Mouse (Mus musculus) heart, embryonic 14.5 days (tissue): ENCODE measurements around the gene Cog4. TPM values are rescaled to one million over a fixed set of nuclear protein-coding genes. Genes with fewer than 3 reads are reported as not detected.

Experiments
- ATAC-seq: fragments of 200-750 bp; cut with Nextera tagmentation; 2 replicates; pipeline ENCODE4 v1.8.0; 2017; ENCODE audit warnings: low read depth, moderate TSS enrichment; ENCODE audit not compliant: insufficient number of reproducible peaks, insufficient read depth, low FRiP score
- H3K27ac ChIP-seq, 2 experiments: fragments of 200-500 bp in 1 of 2; fragments of 300-500 bp in 1 of 2; sonication (generic) in 1 of 2; replicated peaks in 1 of 2; 2 replicates each; pipeline ENCODE4 v1.5.1; 2012 to 2014; ENCODE audit warnings: low read depth in 2 of 2, low read length in 2 of 2, control low read depth in 1 of 2, mild to moderate bottlenecking in 1 of 2, mixed read lengths in 1 of 2; ENCODE audit not compliant: control insufficient read depth in 1 of 2, insufficient read depth in 1 of 2
- H3K27me3 ChIP-seq: fragments of 300-500 bp; sonication (generic); 2 replicates; pipeline ENCODE4 v1.6.1; 2014; ENCODE audit warnings: mild to moderate bottlenecking, low read length, control low read depth; ENCODE audit not compliant: control insufficient read depth, insufficient read depth
- H3K36me3 ChIP-seq: fragments of 300-500 bp; sonication (generic); 2 replicates; pipeline ENCODE4 v1.6.1; 2014; ENCODE audit warnings: mild to moderate bottlenecking, control low read depth, low read length, mixed read lengths; ENCODE audit not compliant: control insufficient read depth, insufficient read depth
- H3K4me1 ChIP-seq, 2 experiments: fragments of 200-500 bp in 1 of 2; fragments of 300-500 bp in 1 of 2; sonication (generic) in 1 of 2; 2 replicates each; pipeline ENCODE4 v1.6.1; 2012 to 2014; ENCODE audit warnings: low read length in 2 of 2, control low read depth in 1 of 2, mixed read lengths in 1 of 2; ENCODE audit not compliant: control insufficient read depth in 2 of 2, insufficient read depth in 2 of 2
- H3K4me2 ChIP-seq: fragments of 300-500 bp; sonication (generic); 2 replicates; pipeline ENCODE4 v1.6.1; 2014; ENCODE audit warnings: mild to moderate bottlenecking, low read length
- H3K4me3 ChIP-seq, 2 experiments: fragments of 200-500 bp in 1 of 2; fragments of 300-500 bp in 1 of 2; sonication (generic) in 1 of 2; 2 replicates each; pipeline ENCODE4 v1.5.1; 2012 to 2014; ENCODE audit warnings: low read length in 2 of 2, mild to moderate bottlenecking in 2 of 2, control low read depth in 1 of 2, low read depth in 1 of 2, moderate library complexity in 1 of 2; ENCODE audit not compliant: control insufficient read depth in 1 of 2, insufficient read depth in 1 of 2
- H3K9ac ChIP-seq: fragments of 300-500 bp; sonication (generic); 2 replicates; pipeline ENCODE4 v1.6.1; 2014; ENCODE audit warnings: mild to moderate bottlenecking, low read length
- H3K9me3 ChIP-seq: fragments of 300-500 bp; sonication (generic); 2 replicates; pipeline ENCODE4 v1.6.1; 2016; ENCODE audit warnings: low read length, control low read depth; ENCODE audit not compliant: control insufficient read depth
- WGBS: fragments of 180-500 bp; shearing (Covaris S2); extraction: QIAGEN DNeasy Blood & Tissue Kit; methylation state at CpG from one replicate; pipeline ENCODE4 v1.1.7; 2014; 5-methylcytosine and 5-hydroxymethylcytosine counted together
- polyA plus RNA-seq: library from polyadenylated mRNA; unstranded; fragments of >200 nt; fragmentation: Nextera tagmentation; extraction: Ambion mirVana; gene quantifications from 2 replicates; pipeline ENCODE4 v1.2.1, GENCODE M21; 2014

Cog4 gene
- polyA plus RNA-seq, 1 experiment from 2014 or later: 62.0 TPM

GRCm38 (mm10) chr8:110815308-110815707 is 31.1 kb upstream of the Cog4 start:
- H3K4me2 ChIP-seq: no peak overlapping the region
- H3K9ac ChIP-seq: no peak overlapping the region
- no peaks in the 10 kb centered on the region for H3K27me3 ChIP-seq
- 61% methylated on average over 3 of the region's 3 CpGs for WGBS
- H3K4me3 ChIP-seq: no peak overlapping the region
- peaks cover 3 to 7% of the 10 kb centered on the region in 2 experiments; a peak in 3 of 4 replicates for H3K4me1 ChIP-seq
- ATAC-seq: no peak
- no peak overlapping the region for H3K27ac ChIP-seq
- no peaks in the 10 kb centered on the region for H3K9me3 ChIP-seq
- peaks cover 100% of the 10 kb centered on the region for H3K36me3 ChIP-seq

GRCm38 (mm10) chr8:110816990-110817389 is 29.4 kb upstream of the Cog4 start:
- H3K27me3 ChIP-seq: no peaks in the 10 kb centered on the region
- 88% methylated on average over 1 of the region's 1 CpGs for WGBS
- no peak overlapping the region; a peak in 1 of 4 replicates for H3K27ac ChIP-seq
- peaks cover 100% of the 10 kb centered on the region for H3K36me3 ChIP-seq
- no peak overlapping the region for H3K9ac ChIP-seq
- no peak for ATAC-seq
- no peaks in the 10 kb centered on the region for H3K9me3 ChIP-seq
- H3K4me2 ChIP-seq: no peak overlapping the region
- H3K4me1 ChIP-seq: peaks cover 3 to 7% of the 10 kb centered on the region in 2 experiments; a peak in 3 of 4 replicates
- no peak overlapping the region for H3K4me3 ChIP-seq

GRCm38 (mm10) chr8:110818593-110818992 is 27.8 kb upstream of the Cog4 start:
- Histone ChIP-seq H3K4me3 (no peak overlapping the region), H3K9ac (no peak overlapping the region), H3K27me3 (no peaks in the 10 kb centered on the region), H3K4me2 (no peak overlapping the region), H3K36me3 (peaks cover 100% of the 10 kb centered on the region), H3K27ac (no peak overlapping the region), H3K4me1 (peaks cover 3 to 7% of the 10 kb centered on the region in 2 experiments; a peak in 3 of 4 replicates), H3K9me3 (no peaks in the 10 kb centered on the region)
- no peak for ATAC-seq
- 83% methylated on average over 3 of the region's 3 CpGs for WGBS

- Histone ChIP-seq H3K4me2 (no peak overlapping the region), H3K9me3 (no peaks in the 10 kb centered on the region), H3K4me3 (no peak overlapping the region), H3K9ac (no peak overlapping the region), H3K4me1 (peaks cover 3 to 7% of the 10 kb centered on the region in 2 experiments; a peak in 3 of 4 replicates), H3K36me3 (peaks cover 100% of the 10 kb centered on the region), H3K27me3 (no peaks in the 10 kb centered on the region), H3K27ac (no peak overlapping the region)
- whole genome bisulfite sequencing: 96% methylated on average over 2 of the region's 2 CpGs
- no peak for ATAC-seq
Measured at GRCm38 (mm10) chr8:110820257-110820656, 26.1 kb upstream of the Cog4 start.

GRCm38 (mm10) chr8:110821960-110822359 is 24.4 kb upstream of the Cog4 start:
- Histone ChIP-seq H3K4me3 (no peak overlapping the region), H3K27ac (no peak overlapping the region), H3K36me3 (peaks cover 100% of the 10 kb centered on the region), H3K9me3 (no peaks in the 10 kb centered on the region), H3K4me2 (no peak overlapping the region), H3K4me1 (no peaks in the 10 kb centered on the region), H3K27me3 (no peaks in the 10 kb centered on the region), H3K9ac (no peak overlapping the region)
- ATAC-seq: no peak
- WGBS: 81% methylated on average over 3 of the region's 3 CpGs

GRCm38 (mm10) chr8:110824861-110825260 is 21.5 kb upstream of the Cog4 start:
- no peak overlapping the region for H3K9ac ChIP-seq
- WGBS: 82% methylated on average over 1 of the region's 1 CpGs
- H3K4me1 ChIP-seq: no peaks in the 10 kb centered on the region
- no peak overlapping the region for H3K4me3 ChIP-seq
- no peak for ATAC-seq
- peaks cover 100% of the 10 kb centered on the region for H3K36me3 ChIP-seq
- no peaks in the 10 kb centered on the region for H3K9me3 ChIP-seq
- no peak overlapping the region for H3K27ac ChIP-seq
- H3K4me2 ChIP-seq: no peak overlapping the region
- H3K27me3 ChIP-seq: no peaks in the 10 kb centered on the region

GRCm38 (mm10) chr8:110828511-110828910 is 17.9 kb upstream of the Cog4 start:
- H3K4me3 ChIP-seq: no peak overlapping the region
- WGBS: 87% methylated on average over 3 of the region's 3 CpGs
- ATAC-seq: no peak

GRCm38 (mm10) chr8:110831956-110832355 is 14.4 kb upstream of the Cog4 start:
- Histone ChIP-seq H3K36me3 (peaks cover 98% of the 10 kb centered on the region), H3K4me3 (no peak overlapping the region), H3K9me3 (no peaks in the 10 kb centered on the region), H3K9ac (no peak overlapping the region), H3K27me3 (no peaks in the 10 kb centered on the region), H3K27ac (no peak overlapping the region), H3K4me1 (no peaks in the 10 kb centered on the region), H3K4me2 (no peak overlapping the region)
- WGBS: 89% methylated on average over 3 of the region's 3 CpGs
- no peak for ATAC-seq

More at GRCm38 (mm10) chr8:110828511-110828910, 17.9 kb upstream of the Cog4 start:
- no peak overlapping the region for H3K9ac ChIP-seq
- no peaks in the 10 kb centered on the region for H3K4me1 ChIP-seq
- no peaks in the 10 kb centered on the region for H3K27me3 ChIP-seq
- H3K27ac ChIP-seq: no peak overlapping the region
- H3K9me3 ChIP-seq: no peaks in the 10 kb centered on the region
- peaks cover 98% of the 10 kb centered on the region for H3K36me3 ChIP-seq
- no peak overlapping the region for H3K4me2 ChIP-seq
